Mouse (Mus musculus): ENCODE measurements around the gene Bcar3. TPM values are rescaled to one million over a fixed set of nuclear protein-coding genes. Genes with fewer than 3 reads are reported as not detected.
"Not testable (repeated sequence)": the region's sequence is repeated elsewhere in the genome, so short reads cannot be mapped to it uniquely, and the experiment has no call there.

The Bcar3 gene
- polyA plus RNA-seq, 1 experiment from 2014 or later, result 7.5 TPM

DNA sequence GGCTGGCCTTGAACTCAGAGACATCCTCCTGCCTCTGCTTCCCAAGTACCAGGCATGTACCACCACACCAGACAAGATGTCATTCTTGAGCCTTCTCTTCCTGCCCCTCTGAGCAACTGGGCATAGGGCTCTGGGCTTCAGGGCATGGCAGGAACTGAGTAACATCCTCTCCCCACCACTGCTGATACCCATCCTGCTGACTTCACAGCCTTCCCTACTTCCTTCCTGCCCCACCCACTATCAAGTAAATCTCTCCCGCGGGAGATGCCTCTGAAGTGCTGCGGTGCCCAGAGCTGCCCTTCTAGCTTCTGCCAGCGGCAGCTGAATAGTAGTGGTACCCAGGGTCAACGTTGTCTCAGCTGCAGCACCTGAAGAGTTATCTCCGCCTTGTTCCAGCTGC, 84.7 kb downstream of the Bcar3 start:
- no peaks in the 10 kb centered on the region for H3K27me3 ChIP-seq (replicated peaks)
- no peak for ATAC-seq (replicated peaks)

GRCm38 (mm10) chr3:122380776-122381175, 86.8 kb downstream of the Bcar3 start:
- no peaks in the 10 kb centered on the region for H3K27me3 ChIP-seq (replicated peaks)
- no peak overlapping the region for H3K9ac ChIP-seq
- H3K27ac ChIP-seq, result no peak overlapping the region
- no peak for ATAC-seq (replicated peaks)
- H3K4me1 ChIP-seq, result peaks cover 15% of the 10 kb centered on the region
- no peaks in the 10 kb centered on the region for H3K36me3 ChIP-seq (replicated peaks)
- H3K4me3 ChIP-seq, result no peak overlapping the region
- WGBS, result 81% methylated on average over 5 of the region's 5 CpGs
- no peak overlapping the region for H3K4me2 ChIP-seq
- no peaks in the 10 kb centered on the region for H3K9me3 ChIP-seq

More for the DNA sequence above, 84.7 kb downstream of the Bcar3 start:
- no peak overlapping the region for H3K27ac ChIP-seq
- peaks cover 15% of the 10 kb centered on the region for H3K4me1 ChIP-seq
- H3K9ac ChIP-seq, result no peak overlapping the region
- no peaks in the 10 kb centered on the region for H3K9me3 ChIP-seq
- no peak overlapping the region for H3K4me2 ChIP-seq
- no peak overlapping the region for H3K4me3 ChIP-seq
- 76% methylated on average over 6 of the region's 6 CpGs for WGBS
- no peaks in the 10 kb centered on the region for H3K36me3 ChIP-seq (replicated peaks)

DNA sequence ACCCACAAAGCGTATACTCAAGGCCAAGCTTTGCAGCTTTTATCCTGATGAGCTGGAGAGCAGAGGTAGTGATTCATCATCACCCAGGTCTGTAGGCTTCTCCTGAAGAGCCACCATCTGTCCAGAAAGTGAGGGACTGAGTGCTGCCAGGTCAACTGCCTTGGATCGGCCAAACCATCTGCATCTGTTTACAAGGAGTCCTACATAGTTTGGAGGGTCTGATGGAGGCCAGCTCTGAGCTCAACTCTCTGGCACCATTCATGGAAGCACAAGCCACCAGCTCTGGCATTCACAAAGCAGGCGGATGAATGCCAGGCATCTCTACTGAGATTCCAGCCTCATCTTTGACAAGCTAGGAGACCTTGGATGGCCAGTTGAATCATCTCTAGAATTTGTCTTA, 87.7 kb downstream of the Bcar3 start:
- 95% methylated on average over 3 of the region's 3 CpGs for WGBS
- Histone ChIP-seq H3K4me2 (no peak overlapping the region), H3K36me3 (replicated peaks) (no peaks in the 10 kb centered on the region)

DNA sequence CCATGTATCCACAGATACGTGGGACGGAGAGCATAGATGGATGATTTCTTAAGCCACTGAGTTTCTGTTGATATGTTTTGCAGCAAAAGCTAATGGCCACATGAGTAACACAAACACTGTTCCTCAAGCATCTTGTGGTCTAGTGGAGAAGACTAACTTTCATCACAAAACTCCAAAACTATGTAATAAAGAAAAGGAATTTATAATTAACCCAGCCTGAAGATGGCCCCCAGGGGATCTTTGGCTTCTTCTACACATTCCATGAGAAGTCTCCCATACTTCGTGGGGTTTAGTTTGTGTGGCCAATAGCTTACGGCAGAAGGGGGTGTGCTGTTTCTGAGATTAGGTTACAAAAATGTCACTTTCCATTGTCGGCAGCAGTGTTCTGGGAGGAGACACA, 92.5 kb downstream of the Bcar3 start:
- Histone ChIP-seq H3K9me3 (no peaks in the 10 kb centered on the region), H3K9ac (no peak overlapping the region), H3K27ac (no peak overlapping the region), H3K36me3 (replicated peaks) (no peaks in the 10 kb centered on the region), H3K4me3 (no peak overlapping the region), H3K4me2 (no peak overlapping the region), H3K4me1 (no peaks in the 10 kb centered on the region), H3K27me3 (replicated peaks) (no peaks in the 10 kb centered on the region)
- 91% methylated on average over 5 of the region's 5 CpGs for WGBS
- no peak for ATAC-seq (replicated peaks)

More for the DNA sequence above, 87.7 kb downstream of the Bcar3 start:
- H3K4me3 ChIP-seq, result no peak overlapping the region
- ATAC-seq (replicated peaks), result no peak
- H3K9me3 ChIP-seq, result no peaks in the 10 kb centered on the region
- peaks cover 8% of the 10 kb centered on the region for H3K4me1 ChIP-seq
- H3K27ac ChIP-seq, result no peak overlapping the region
- H3K27me3 ChIP-seq (replicated peaks), result no peaks in the 10 kb centered on the region
- H3K9ac ChIP-seq, result no peak overlapping the region

DNA sequence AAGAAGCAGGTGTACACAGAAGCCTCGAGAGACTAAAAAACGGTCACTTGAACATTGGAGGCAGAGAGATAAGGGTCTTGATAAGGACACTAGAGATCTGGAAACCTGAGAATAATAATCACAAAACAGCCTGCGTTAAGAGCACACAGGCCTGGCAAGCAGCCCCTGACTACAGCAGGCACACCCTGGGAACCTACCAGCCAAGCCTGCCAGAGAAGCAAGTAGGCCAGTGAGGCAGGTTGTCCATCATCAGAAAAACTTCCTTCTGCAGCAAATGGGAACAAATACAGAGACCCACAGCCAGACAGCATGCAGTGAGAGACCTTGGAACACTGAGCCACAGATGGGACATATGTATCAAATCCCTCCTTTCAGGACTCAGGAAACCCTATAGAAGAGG, 93.8 kb downstream of the Bcar3 start:
- no peaks in the 10 kb centered on the region for H3K27me3 ChIP-seq (replicated peaks)
- no peak overlapping the region for H3K9ac ChIP-seq
- no peak overlapping the region for H3K4me3 ChIP-seq
- no peak overlapping the region for H3K4me2 ChIP-seq
- H3K9me3 ChIP-seq, result no peaks in the 10 kb centered on the region
- H3K36me3 ChIP-seq (replicated peaks), result no peaks in the 10 kb centered on the region
- no peak for ATAC-seq (replicated peaks)
- H3K27ac ChIP-seq, result no peak overlapping the region
- H3K4me1 ChIP-seq, result no peaks in the 10 kb centered on the region
- WGBS, result 79% methylated on average over 3 of the region's 3 CpGs

- 87% methylated on average over 5 of the region's 5 CpGs for WGBS
- H3K27ac ChIP-seq, result no peak overlapping the region
- no peak overlapping the region for H3K4me3 ChIP-seq
- H3K27me3 ChIP-seq (replicated peaks), result no peaks in the 10 kb centered on the region
- no peaks in the 10 kb centered on the region for H3K36me3 ChIP-seq (replicated peaks)
- H3K4me2 ChIP-seq, result no peak overlapping the region
- H3K9me3 ChIP-seq, result no peaks in the 10 kb centered on the region
- H3K4me1 ChIP-seq, result no peaks in the 10 kb centered on the region
- H3K9ac ChIP-seq, result no peak overlapping the region
- ATAC-seq (replicated peaks), result no peak
Observed at GRCm38 (mm10) chr3:122389972-122390371, 96.0 kb downstream of the Bcar3 start.

- Histone ChIP-seq H3K9me3 (no peaks in the 10 kb centered on the region), H3K9ac (no peak overlapping the region), H3K4me1 (no peaks in the 10 kb centered on the region), H3K27me3 (replicated peaks) (no peaks in the 10 kb centered on the region), H3K4me2 (no peak overlapping the region), H3K27ac (no peak overlapping the region), H3K36me3 (replicated peaks) (no peaks in the 10 kb centered on the region), H3K4me3 (no peak overlapping the region)
- no peak for ATAC-seq (replicated peaks)
- 81% methylated on average over 2 of the region's 2 CpGs for WGBS
Observed at GRCm38 (mm10) chr3:122391098-122391497, 97.2 kb downstream of the Bcar3 start.

DNA sequence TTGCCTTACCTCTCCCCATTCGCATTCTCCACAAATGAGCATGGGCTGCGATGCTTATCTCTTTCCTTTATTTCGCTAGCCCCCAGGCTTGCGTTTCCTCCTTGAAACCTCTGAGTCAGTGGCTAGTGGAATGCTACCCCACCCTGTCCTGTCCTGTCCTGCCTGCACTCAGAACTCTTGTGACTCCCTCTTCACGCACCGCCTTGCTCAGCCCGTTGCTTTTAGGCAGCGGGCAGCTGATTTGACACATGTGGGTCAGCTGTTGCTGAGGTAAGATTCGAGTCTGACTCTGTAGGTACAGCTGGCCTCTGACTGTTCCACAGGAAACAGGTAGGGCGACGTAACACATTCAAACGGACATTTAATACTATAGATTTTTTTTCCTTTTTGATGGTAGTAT, 97.9 kb downstream of the Bcar3 start:
- H3K4me2 ChIP-seq, result no peak overlapping the region
- no peaks in the 10 kb centered on the region for H3K4me1 ChIP-seq
- no peaks in the 10 kb centered on the region for H3K9me3 ChIP-seq
- no peaks in the 10 kb centered on the region for H3K36me3 ChIP-seq (replicated peaks)
- no peak overlapping the region for H3K9ac ChIP-seq
- no peak overlapping the region for H3K4me3 ChIP-seq
- no peak overlapping the region for H3K27ac ChIP-seq
- ATAC-seq (replicated peaks), result no peak
- 69% methylated on average over 12 of the region's 12 CpGs for WGBS
- H3K27me3 ChIP-seq (replicated peaks), result no peaks in the 10 kb centered on the region

DNA sequence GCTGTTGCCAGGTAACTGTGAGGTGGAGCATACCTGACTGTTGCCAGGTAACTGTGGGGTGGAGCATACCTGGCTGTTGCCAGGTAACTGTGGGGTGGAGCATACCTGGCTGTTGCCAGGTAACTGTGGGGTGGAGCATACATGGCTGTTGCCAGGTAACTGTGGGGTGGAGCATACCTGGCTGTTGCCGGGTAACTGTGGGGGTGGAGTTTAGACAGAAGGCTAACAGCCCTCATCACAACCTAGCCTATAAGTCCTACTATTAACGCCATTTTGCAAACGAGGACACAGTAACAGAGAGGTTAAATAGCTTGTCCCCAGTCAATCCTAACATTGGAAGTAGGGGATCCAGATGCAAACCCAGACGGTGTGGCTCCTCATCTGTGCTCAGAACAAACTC, 99.5 kb downstream of the Bcar3 start:
- not testable (repeated sequence) for H3K27ac ChIP-seq; H3K27me3 ChIP-seq (replicated peaks); H3K4me1 ChIP-seq; H3K9ac ChIP-seq; ATAC-seq (replicated peaks); H3K4me2 ChIP-seq; H3K36me3 ChIP-seq (replicated peaks); H3K4me3 ChIP-seq; H3K9me3 ChIP-seq
- WGBS, result 66% methylated on average over 4 of the region's 4 CpGs

DNA sequence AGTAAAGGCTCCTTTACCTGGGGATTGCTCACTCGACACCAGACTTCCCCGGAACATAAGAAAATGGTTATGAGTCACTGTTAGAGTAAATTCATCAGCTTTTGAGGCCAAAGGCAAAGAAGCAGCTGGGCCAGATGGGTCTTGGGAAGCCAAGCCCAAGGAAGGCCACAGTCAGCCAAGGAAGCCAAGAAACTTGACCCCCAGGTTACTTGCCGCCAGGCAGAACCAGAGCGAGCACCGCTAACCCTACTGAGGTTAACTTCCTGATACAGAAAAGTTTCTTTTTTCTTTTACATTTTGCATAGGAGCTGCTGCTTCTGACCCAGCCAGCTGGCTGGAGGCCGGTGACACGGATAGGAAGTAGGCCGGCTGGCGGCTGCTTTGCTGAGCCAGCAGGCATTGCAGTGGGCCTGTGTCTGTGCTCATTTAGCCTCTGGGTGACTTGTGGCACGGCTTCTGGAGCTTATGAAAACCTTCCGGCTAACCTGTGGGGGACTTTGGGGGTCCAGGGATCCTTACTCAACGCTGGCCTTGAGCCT, 100.0 kb downstream of the Bcar3 start:
- Histone ChIP-seq H3K9me3 (no peaks in the 10 kb centered on the region), H3K4me1 (no peaks in the 10 kb centered on the region), H3K4me2 (no peak overlapping the region), H3K36me3 (replicated peaks) (no peaks in the 10 kb centered on the region), H3K4me3 (no peak overlapping the region), H3K9ac (no peak overlapping the region), H3K27me3 (replicated peaks) (no peaks in the 10 kb centered on the region), H3K27ac (no peak overlapping the region)
- ATAC-seq (replicated peaks), result no peak
- WGBS, result 90% methylated on average over 12 of the region's 12 CpGs

GRCm38 (mm10) chr3:122396957-122397356, 103.0 kb downstream of the Bcar3 start:
- H3K36me3 ChIP-seq (replicated peaks), result no peaks in the 10 kb centered on the region
- 95% methylated on average over 4 of the region's 4 CpGs for WGBS
- ATAC-seq (replicated peaks), result no peak

DNA sequence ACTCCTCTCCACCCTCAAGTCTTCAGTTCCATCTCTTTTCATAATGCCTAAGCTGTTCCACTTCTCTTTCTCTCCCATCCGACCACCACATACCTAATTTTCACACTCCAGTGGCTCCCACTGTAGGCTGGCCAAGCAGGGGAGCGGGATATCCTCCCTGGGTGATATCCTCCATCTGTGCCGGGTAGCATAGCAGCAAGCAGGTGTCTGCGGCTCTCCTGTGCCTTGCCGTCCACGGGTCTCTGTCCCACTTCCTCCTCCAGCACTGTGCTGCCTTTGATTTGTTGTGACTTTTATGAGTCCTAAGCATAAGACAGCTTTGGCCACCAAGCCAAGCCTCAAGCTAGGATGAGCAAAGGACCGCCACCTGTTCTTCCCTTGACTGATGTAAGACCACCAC, 103.5 kb downstream of the Bcar3 start:
- no peaks in the 10 kb centered on the region for H3K27me3 ChIP-seq (replicated peaks)
- H3K9me3 ChIP-seq, result no peaks in the 10 kb centered on the region
- no peaks in the 10 kb centered on the region for H3K36me3 ChIP-seq (replicated peaks)
- H3K9ac ChIP-seq, result no peak overlapping the region
- 84% methylated on average over 7 of the region's 7 CpGs for WGBS
- no peak for ATAC-seq (replicated peaks)
- H3K4me1 ChIP-seq, result no peaks in the 10 kb centered on the region
- no peak overlapping the region for H3K4me3 ChIP-seq
- no peak overlapping the region for H3K27ac ChIP-seq
- no peak overlapping the region for H3K4me2 ChIP-seq

More at GRCm38 (mm10) chr3:122396957-122397356, 103.0 kb downstream of the Bcar3 start:
- Histone ChIP-seq H3K27ac (no peak overlapping the region), H3K4me1 (no peaks in the 10 kb centered on the region), H3K4me2 (no peak overlapping the region), H3K9ac (no peak overlapping the region), H3K27me3 (replicated peaks) (no peaks in the 10 kb centered on the region), H3K4me3 (no peak overlapping the region), H3K9me3 (no peaks in the 10 kb centered on the region)

DNA sequence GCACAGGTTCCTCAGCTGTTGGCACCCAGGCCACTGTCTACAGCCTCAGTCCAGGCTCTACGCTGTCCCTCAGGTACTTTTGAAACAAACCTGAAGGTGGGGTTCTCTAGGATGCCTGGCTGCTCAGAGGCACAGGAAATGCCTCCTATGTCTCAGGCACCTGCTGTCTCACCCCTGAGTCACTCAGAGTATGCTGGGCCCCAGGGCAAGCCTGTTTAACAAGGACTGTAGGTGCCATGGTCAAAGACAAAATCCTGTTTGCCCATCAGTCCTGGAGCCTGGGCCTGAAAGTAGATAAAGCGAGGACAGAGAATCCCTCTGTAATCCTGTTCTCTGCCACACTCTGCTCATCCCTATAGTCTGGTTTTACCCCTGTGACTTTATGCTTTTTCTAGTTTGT, 107.1 kb downstream of the Bcar3 start:
- H3K36me3 ChIP-seq (replicated peaks), result no peaks in the 10 kb centered on the region
- H3K9ac ChIP-seq, result no peak overlapping the region
- H3K27me3 ChIP-seq (replicated peaks), result no peaks in the 10 kb centered on the region
- H3K4me3 ChIP-seq, result no peak overlapping the region
- H3K27ac ChIP-seq, result no peak overlapping the region
- 91% methylated on average over 2 of the region's 2 CpGs for WGBS
- no peaks in the 10 kb centered on the region for H3K4me1 ChIP-seq
- H3K4me2 ChIP-seq, result no peak overlapping the region
- no peaks in the 10 kb centered on the region for H3K9me3 ChIP-seq
- ATAC-seq (replicated peaks), result no peak
